Mouse (Mus musculus) kidney, adult 2 months (tissue): Measurements from ENCODE around the gene Sowahc. TPM values are rescaled to one million over a fixed set of nuclear protein-coding genes. Genes with fewer than 3 reads are reported as not detected.
A peak's percentile ranks its signal among the peaks of the same experiment; 100 is the strongest.

Source experiments
- DNase-seq: peaks from one replicate; pipeline ENCODE4 v3.0.0; 2021
- H3K27ac ChIP-seq: fragments of 200-500 bp; 2 replicates; pipeline ENCODE4 v1.5.1; 2012; ENCODE audit warnings: low read depth, low read length, control low read depth, inconsistent platforms; ENCODE audit not compliant: insufficient read depth
- H3K27me3 ChIP-seq: fragments of 200-500 bp; replicated peaks from 2 replicates; pipeline ENCODE4 v1.6.1; 2012; ENCODE audit warnings: mild to moderate bottlenecking, moderate library complexity, low read length, inconsistent platforms; ENCODE audit not compliant: control insufficient read depth, insufficient read depth
- H3K36me3 ChIP-seq: fragments of 200-500 bp; 2 replicates; pipeline ENCODE4 v1.6.1; 2012; ENCODE audit warnings: mild to moderate bottlenecking, moderate library complexity, low read length, inconsistent platforms; ENCODE audit not compliant: control insufficient read depth, insufficient read depth
- H3K4me1 ChIP-seq: fragments of 200-500 bp; 2 replicates; pipeline ENCODE4 v1.6.1; 2011; ENCODE audit warnings: low read length; ENCODE audit not compliant: control insufficient read depth, insufficient read depth
- H3K4me3 ChIP-seq: fragments of 200-500 bp; 2 replicates; pipeline ENCODE4 v1.5.1; 2011; ENCODE audit warnings: mild to moderate bottlenecking, low read depth, low read length, control low read depth; ENCODE audit not compliant: insufficient read depth
- CTCF ChIP-seq: fragments of 200-500 bp; conservative IDR thresholded peaks from 2 replicates; pipeline ENCODE4 v1.5.1; 2011; ENCODE audit warnings: low read depth, mild to moderate bottlenecking, control low read depth, low read length, moderate library complexity, mixed read lengths; ENCODE audit not compliant: insufficient read depth, insufficient read length
- POLR2A ChIP-seq: fragments of 200-500 bp; IDR thresholded peaks from one replicate; pipeline ENCODE4 v1.6.1; 2011; ENCODE audit warnings: low read depth, low read length, control low read depth
- WGBS: fragments of 180-500 bp; shearing (Covaris S2); methylation state at CpG from one replicate; pipeline ENCODE4 v1.1.7; 2018; 5-methylcytosine and 5-hydroxymethylcytosine counted together
- polyA plus RNA-seq: library from polyadenylated mRNA; depleted of rRNA; stranded (reverse); fragments of >200 nt; gene quantifications from 2 replicates; pipeline ENCODE4 v1.2.3, GENCODE M21; 2012

The Sowahc gene
- polyA plus RNA-seq, 1 experiment = 4.6 TPM

- WGBS = 44% methylated on average over 4 of the region's 4 CpGs
- Histone ChIP-seq H3K4me3 (no peak overlapping the region), H3K4me1 (0 out of 2 replicates have a peak, but pooled peaks cover 2% of the 10 kb centered on the region), H3K27ac (no peak overlapping the region), H3K27me3 (no peaks in the 10 kb centered on the region), H3K36me3 (no peaks in the 10 kb centered on the region)
- no peak for DNase-seq
- TF ChIP-seq POLR2A (no peak), CTCF (no peak)
These were observed 14.1 kb downstream of the Sowahc start for GRCm38 (mm10) chr10:59235847-59236246.

DNA sequence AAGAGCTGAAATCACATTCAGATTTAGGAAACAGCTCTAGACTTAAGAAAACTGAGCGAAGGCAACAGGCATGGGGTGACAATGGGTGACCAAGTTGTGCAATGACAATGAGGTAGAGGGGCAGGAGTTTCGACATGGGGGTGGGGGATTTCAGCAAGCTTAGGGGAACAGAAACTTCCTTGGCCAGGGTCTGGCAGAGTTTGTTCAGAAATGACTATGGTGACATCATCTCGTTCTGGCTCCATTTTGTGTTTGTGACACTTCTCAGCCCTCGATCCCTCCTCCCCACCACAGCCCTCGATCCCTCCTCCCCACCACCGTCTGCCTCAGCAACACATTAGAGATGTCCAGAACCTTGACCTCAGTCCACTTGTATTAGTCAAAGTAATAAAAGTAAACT is 14.7 kb downstream of the Sowahc start:
- TF ChIP-seq POLR2A = no peak
- no peak for TF ChIP-seq CTCF
- WGBS = 84% methylated on average over 6 of the region's 6 CpGs
- Histone ChIP-seq H3K4me1 (0 out of 2 replicates have a peak, but pooled peaks cover 2% of the 10 kb centered on the region), H3K27ac (no peak overlapping the region), H3K36me3 (no peaks in the 10 kb centered on the region), H3K27me3 (no peaks in the 10 kb centered on the region), H3K4me3 (no peak overlapping the region)
- no peak for DNase-seq

- no peak overlapping the region for H3K27ac ChIP-seq
- no peak overlapping the region for H3K4me3 ChIP-seq
- no peaks in the 10 kb centered on the region for H3K36me3 ChIP-seq
- H3K4me1 ChIP-seq = 0 out of 2 replicates have a peak, but pooled peaks cover 2% of the 10 kb centered on the region
- 47% methylated on average over 3 of the region's 3 CpGs for WGBS
- no peak for DNase-seq
- no peak for TF ChIP-seq POLR2A
- no peak for TF ChIP-seq CTCF
- H3K27me3 ChIP-seq = no peaks in the 10 kb centered on the region
These were observed 16.0 kb downstream of the Sowahc start for GRCm38 (mm10) chr10:59237757-59238156.

DNA sequence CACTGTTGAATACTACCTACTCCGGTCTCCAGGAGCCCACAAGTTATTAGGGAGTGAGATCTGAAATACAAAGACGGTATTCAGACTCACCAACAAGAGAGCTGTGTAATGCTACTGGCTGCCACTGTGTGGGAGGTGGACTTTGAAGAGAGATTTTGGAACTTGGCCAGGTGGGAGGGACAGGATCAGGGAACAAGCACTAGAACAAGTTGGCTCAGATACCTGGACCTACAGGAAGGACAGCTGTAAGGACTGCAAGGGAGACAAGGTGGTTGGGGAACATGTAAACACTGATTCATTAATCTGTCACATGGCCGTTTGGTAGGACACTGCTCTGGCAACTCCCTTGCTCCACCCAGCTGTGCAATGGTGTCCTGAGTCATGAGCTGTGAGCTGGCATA is 19.4 kb downstream of the Sowahc start:
- 34% methylated on average over 3 of the region's 3 CpGs for whole genome bisulfite sequencing
- DNase-seq = peak; percentile 82
- TF ChIP-seq CTCF (0 out of 2 replicates have a peak, but pooled peaks have one; percentile 9), POLR2A (no peak)
- Histone ChIP-seq H3K27me3 (no peaks in the 10 kb centered on the region), H3K4me3 (no peak overlapping the region), H3K4me1 (0 out of 2 replicates have a peak, but pooled peaks cover 2% of the 10 kb centered on the region), H3K36me3 (no peaks in the 10 kb centered on the region), H3K27ac (no peak overlapping the region)

- no peak for DNase-seq
- 73% methylated on average over 3 of the region's 3 CpGs for WGBS
- Histone ChIP-seq H3K4me1 (no peaks in the 10 kb centered on the region), H3K4me3 (no peak overlapping the region), H3K27me3 (no peaks in the 10 kb centered on the region), H3K27ac (no peak overlapping the region), H3K36me3 (no peaks in the 10 kb centered on the region)
- TF ChIP-seq CTCF (no peak), POLR2A (no peak)
These were observed 27.8 kb downstream of the Sowahc start for GRCm38 (mm10) chr10:59249531-59249930.

GRCm38 (mm10) chr10:59250679-59251078 is 28.9 kb downstream of the Sowahc start:
- 73% methylated on average over 2 of the region's 2 CpGs for WGBS
- H3K27ac ChIP-seq = no peak overlapping the region
- DNase-seq = no peak
- no peak overlapping the region for H3K4me3 ChIP-seq
- H3K4me1 ChIP-seq = no peaks in the 10 kb centered on the region
- no peaks in the 10 kb centered on the region for H3K36me3 ChIP-seq
- TF ChIP-seq POLR2A (no peak), CTCF (no peak)
- H3K27me3 ChIP-seq = no peaks in the 10 kb centered on the region

DNA sequence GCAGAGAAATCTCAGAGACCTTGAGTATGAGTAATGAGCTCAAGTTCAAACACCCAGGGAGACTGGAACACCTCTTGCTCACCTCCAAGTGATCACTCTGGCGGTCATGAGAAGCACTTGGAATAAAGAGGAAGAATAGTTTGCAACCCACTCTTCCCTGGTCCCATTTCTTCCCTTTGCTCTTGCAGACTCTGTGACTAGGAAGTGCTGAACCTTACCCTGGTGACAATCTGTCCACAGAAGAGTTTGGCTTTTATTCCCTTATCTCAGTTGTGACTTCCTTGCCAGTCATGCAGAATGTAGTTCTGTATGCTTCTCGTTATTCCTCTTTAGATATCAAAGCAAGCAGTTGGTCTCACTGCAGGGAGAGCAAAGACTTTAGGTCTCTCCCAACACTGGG is 30.2 kb downstream of the Sowahc start:
- 75% methylated on average over 2 of the region's 2 CpGs for WGBS
- Histone ChIP-seq H3K4me3 (no peak overlapping the region), H3K27me3 (no peaks in the 10 kb centered on the region), H3K36me3 (no peaks in the 10 kb centered on the region), H3K4me1 (no peaks in the 10 kb centered on the region), H3K27ac (no peak overlapping the region)
- DNase-seq = no peak
- TF ChIP-seq POLR2A (no peak), CTCF (no peak)
